Mouse (Mus musculus): Measurements from ENCODE around the gene Bmpr2.

The Bmpr2 gene

DNA sequence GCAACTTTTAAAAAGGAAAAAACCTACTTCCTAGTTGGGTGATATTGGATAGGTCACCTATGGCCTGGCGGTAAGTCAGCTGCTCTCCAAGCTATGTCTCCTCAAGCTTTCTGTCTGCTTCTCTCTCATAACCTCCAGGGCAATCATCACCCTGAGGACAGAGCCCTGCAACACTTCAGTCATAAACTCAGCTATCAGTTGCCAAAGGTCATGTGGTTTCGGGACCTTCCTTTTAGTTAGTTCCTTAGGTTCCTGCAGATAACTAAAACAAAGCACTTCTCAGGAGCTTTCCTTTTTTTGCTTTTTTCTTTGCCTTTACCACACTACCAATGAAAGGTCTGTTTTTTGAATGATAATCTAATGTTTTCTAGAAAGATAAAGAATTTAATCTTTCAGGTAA lies 136.5 kb downstream of the Bmpr2 start:
- no peak for DNase-seq (ENCODE audit: low read depth)

DNA sequence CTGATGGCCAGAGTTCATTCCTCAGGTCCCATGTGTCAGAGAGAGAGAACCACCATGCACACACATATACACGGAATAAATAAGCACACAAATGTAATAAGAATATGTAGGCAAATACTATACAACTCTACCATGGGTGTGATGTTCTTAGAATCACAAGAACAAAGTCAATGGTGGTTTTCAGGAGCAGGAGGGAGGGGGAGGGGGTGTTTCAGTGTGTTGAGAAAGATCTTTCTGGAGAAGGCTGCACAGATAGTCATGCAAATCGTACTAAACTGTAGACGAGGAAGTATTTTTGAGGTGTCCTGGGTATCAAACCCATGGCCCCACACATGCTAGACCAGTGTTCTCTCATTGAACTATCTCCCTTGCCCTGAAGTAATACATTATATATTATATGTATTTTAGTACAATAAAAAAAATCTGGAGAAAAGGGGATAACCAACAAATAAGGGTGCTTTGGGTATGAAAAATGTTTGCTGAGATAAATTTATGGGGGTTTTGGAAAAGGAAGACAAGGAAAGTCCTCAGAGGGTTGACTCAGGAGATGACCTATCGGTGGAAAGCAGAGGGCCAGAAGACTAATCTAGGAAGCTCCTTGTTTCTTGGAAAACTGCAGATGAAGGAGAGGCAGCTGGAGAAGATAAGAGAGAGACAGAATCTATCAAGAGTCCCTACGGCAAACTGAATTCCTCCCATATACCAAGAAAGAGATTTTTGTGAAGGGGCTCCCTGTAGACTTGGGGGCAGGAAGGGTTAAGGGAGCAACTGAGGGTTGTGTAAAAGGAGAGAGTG lies 138.1 kb downstream of the Bmpr2 start:
- DNase-seq (ENCODE audit: low read depth), result no peak

DNA sequence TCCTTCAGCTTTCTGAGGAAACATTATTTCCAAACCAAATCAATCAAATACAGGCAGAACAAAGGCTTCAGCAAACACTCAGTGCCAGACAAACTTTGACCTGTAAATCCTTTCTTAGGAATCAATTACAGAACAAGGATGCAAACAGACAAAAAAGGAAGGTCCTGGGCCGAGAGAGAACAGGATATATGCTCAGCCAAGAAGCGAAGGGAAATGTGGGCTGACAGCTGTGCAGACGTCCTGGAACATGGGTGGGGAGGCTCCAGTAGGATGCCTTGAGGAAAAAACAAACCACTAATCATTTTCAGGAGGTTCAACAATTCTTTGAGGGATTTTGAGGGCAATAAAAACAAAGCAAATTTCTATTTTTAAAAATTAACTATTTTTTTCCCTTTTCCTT lies 139.4 kb downstream of the Bmpr2 start:
- no peak for DNase-seq (ENCODE audit: low read depth)

- no peak for DNase-seq (ENCODE audit: low read depth)
Measured at GRCm38 (mm10) chr1:59904630-59905295, 141.6 kb downstream of the Bmpr2 start.

DNA sequence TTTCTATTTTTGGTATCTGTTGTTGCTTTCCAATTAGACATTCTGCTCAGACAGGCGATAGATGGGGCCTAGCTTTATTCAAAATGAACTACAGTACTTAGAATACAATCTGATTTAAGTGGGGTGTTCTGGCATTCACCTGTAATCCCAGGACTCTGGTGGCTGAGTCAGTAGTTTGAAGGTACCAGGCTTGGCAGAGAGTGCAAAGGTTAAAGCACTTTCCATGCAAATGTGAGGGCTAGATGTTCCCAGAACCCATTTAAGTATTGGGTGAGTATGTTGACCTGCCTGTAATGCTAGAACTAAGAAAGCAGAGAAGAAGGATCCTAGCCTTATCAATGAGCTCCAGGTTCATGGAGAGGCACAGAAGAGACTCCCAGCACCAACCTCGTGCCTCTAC lies 142.7 kb downstream of the Bmpr2 start:
- DNase-seq (ENCODE audit: low read depth), result no peak

GRCm38 (mm10) chr1:59906819-59907521 lies 143.8 kb downstream of the Bmpr2 start:
- DNase-seq (ENCODE audit: low read depth), result no peak

GRCm38 (mm10) chr1:59907700-59908099 lies 144.5 kb downstream of the Bmpr2 start:
- no peak for DNase-seq (ENCODE audit: low read depth)

DNA sequence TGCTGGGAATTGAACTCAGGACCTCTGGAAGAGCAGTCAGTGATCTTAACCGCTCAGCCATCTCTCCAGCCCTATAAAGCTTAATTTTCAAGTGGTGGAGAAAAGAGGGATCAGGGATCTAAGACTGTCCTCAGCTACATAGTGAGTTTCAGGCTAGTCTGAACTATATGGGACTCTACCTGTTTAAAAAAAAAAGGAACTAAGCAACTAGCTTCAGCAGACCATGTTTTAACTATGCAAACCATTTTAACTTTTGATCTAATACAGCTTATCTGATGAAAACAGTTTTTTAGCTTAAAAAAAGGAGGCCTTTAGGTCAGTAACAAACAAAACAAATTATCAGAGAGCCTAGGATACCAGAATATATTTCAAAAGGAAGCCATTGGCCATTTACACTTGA lies 147.7 kb downstream of the Bmpr2 start:
- DNase-seq (ENCODE audit: low read depth), result no peak

- DNase-seq (ENCODE audit: low read depth), result peak; percentile 99
Measured at GRCm38 (mm10) chr1:59912413-59913157, 149.4 kb downstream of the Bmpr2 start, which contains the start of gene Fam117b. Gene Fam117b, plus strand, starts transcription at chr1:59913006.

DNA sequence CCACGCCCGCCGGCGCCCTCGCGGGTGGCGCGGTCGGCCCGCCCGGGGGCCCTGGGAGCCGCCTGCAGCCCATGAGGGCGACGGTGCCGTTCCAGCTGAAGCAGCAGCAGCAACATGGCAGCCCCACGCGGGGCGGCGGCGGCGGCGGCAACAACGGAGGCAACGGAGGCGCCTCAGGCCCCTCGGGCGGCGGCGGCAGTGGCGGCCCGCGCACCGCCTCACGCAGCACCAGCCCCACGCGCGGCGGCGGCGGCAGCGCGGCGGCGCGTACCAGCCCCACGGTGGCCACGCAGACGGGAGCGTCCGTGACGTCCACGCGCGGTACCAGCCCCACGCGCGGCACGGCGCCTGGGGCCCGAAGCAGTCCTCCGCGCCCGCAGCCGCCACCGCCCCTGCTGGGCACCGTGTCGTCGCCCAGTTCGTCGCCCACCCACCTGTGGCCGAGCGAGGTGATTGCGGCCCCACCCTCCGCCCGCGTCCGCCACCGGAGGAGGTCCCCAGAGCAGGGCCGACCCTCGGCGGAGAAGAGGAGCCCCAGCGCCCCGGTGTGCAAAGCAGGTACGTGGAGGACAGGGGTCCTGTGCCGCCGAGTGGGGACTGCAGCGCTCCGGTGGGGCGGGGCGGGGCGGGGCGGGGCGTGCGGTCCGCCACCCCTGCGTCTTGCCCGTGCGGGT lies 150.1 kb downstream of the Bmpr2 start:
- DNase-seq (ENCODE audit: low read depth), result no peak

GRCm38 (mm10) chr1:59913869-59914225 lies 150.6 kb downstream of the Bmpr2 start:
- DNase-seq (ENCODE audit: low read depth), result peak; percentile 61

DNA sequence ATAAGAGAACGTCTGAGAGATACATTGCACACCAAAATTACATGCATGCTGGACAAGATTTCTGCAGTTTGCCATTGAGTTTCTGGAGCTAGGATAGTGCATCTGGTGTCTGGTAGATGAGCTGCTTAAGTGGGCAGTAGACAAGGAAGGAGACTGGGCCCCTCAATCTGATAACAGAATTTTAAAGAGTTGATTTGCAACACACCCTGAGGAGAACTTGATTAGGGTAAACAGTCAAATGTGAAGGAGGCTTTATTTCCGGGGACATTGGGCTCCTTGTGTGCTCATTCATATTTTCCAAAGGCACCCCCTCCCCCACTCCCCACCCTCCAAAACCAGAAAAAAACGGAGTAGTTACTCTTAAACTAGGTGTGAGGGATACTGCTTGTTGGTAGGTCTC lies 151.6 kb downstream of the Bmpr2 start:
- DNase-seq (ENCODE audit: low read depth), result no peak

DNA sequence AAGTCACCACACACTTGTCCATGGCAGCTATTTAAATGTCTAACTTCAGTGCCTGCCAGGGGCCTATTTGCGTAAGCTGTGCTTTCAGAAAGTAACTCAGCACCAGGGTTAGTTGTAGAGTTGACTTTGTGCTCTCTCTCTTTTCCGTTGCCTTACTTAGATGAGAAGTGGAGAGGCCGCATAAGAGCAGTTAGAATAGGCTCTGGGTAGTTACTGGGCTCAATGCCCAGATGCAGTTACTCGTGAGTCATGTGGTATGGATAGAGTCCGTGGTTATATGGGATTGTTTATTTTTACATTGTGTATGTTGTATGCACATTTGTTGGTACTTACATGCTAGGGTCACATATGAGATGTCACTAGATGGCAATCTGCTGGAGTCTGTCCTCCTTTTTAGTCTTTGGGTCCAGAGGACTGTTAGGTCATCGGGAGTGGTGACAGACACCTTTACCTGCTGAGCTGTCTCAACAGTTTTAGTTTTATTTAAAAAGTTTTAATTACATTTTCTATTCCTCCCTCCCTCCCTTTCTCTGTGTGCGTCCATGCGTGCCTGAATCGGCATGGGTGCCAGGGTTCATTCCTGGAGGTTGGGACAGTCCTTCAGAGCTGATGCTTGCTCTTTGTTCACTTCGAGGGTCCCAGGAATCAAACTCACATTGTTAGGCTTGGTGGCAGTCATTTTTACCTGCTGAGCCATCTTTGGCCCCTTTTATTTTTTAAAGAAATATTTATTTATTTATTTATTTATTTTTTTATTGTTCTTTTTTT lies 152.8 kb downstream of the Bmpr2 start:
- DNase-seq (ENCODE audit: low read depth), result peak; percentile 92

GRCm38 (mm10) chr1:59917401-59917800 lies 154.2 kb downstream of the Bmpr2 start:
- no peak for DNase-seq (ENCODE audit: low read depth)

- DNase-seq (ENCODE audit: low read depth), result no peak
Measured at GRCm38 (mm10) chr1:59918075-59918474, 154.9 kb downstream of the Bmpr2 start.

DNA sequence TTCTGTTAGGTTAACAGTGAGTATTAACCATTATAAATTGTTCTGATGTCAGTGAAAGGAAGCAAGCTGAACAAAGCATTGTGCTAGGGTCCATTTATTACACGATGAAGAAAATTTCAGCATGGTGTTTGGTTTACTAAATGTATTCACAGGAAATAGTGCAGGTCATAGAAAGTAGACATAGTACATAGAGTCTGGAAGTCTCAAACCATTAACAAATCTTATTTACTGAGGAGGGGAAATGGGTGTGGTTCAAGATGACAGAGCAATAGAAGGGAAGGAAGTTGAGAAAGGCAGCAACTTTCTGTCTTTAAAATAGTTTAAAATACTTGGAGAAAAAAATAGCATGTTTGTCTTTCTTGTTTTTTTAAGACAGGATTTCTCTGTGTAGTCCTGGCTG lies 160.0 kb downstream of the Bmpr2 start:
- no peak for DNase-seq (ENCODE audit: low read depth)

GRCm38 (mm10) chr1:59923673-59924072 lies 160.5 kb downstream of the Bmpr2 start:
- no peak for DNase-seq (ENCODE audit: low read depth)

DNA sequence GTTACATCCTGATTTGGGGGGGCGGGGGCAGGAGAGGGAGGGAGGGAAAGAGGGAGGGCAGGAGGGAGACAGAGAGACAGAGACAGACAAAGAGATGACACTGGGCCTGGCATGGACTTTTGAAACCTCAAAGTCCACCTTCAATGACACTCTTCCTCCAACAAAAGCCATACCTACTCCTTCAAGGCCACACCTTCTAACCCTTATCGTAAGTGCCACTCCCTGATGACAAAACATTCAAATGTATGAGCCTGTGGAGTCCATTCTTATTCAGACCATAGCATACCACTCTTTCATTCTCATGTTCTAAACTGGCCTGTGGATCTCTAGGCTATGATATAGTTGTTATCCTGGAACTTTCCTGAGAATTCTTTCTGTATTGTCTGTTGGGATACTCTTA lies 161.2 kb downstream of the Bmpr2 start:
- DNase-seq (ENCODE audit: low read depth), result no peak

- DNase-seq (ENCODE audit: low read depth), result no peak
Measured at GRCm38 (mm10) chr1:59926021-59926672, 162.9 kb downstream of the Bmpr2 start.

- DNase-seq (ENCODE audit: low read depth), result no peak
Measured at GRCm38 (mm10) chr1:59927131-59927680, 164.0 kb downstream of the Bmpr2 start.

Data from NIH3T3 (cell line).